Mouse (Mus musculus): Measurements from ENCODE around the gene Smim5.
A peak's percentile ranks its signal among the peaks of the same experiment; 100 is the strongest.

GRCm38 (mm10) chr11:115941980-115942379, 42.2 kb downstream of the Smim5 start:
- TF ChIP-seq CTCF (conservative IDR thresholded peaks at IDR 0.05; ENCODE audit: insufficient read depth, insufficient read length, low read depth, low read length) (peak; percentile 30; the same call in 1 of the 2 replicates), POLR2A (IDR thresholded peaks at IDR 0.05; ENCODE audit: low read depth, low read length) (no peak)

All from kidney, adult 2 months (tissue).